Comparison of ENCODE assay signal across 15 mouse cellular contexts in the genomic region with DNA sequence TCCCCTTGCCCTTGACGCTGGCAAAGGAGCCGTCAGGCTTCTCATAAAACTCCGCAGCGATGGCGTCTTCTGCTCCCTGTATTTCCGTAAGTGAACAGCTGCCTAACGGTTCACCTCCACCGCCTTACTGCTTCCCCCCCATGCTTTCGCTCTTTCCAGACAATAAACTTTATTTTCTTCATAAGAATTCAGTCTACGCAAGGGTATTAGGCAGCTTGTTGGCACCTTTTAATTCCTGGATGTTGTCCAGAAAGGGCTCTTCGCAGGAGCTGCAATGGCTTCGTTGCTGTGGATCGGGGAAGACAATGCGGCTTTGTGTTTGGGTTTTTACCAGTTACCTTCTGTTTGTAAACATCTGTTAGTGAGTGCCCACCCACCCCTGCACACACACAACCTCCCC.
DNase-seq lines count a peak whose midpoint lies in the region; ATAC-seq lines count a peak whose summit lies in the region.
"Had no signal": no experiment of that assay in that cellular context is flagged by ENCODE, and none has a peak within 500 bp of the region (broad histone marks: within the 10 kb centered on the region; RNA-seq: fewer than 3 reads in every experiment).

No protein-coding gene starts in this region.

- H3K27me3 ChIP-seq in forebrain, embryonic 13.5 days, result 0 out of 2 replicates have a peak, but pooled peaks cover 5% of the 10 kb centered on the region
- no peaks in the 10 kb centered on the region for H3K27me3 ChIP-seq in forebrain, embryonic 10.5 days (ENCODE audit: poor library complexity, severe bottlenecking)
- H3K27me3 ChIP-seq in limb, embryonic 10.5 days (ENCODE audit: low read depth, poor library complexity, severe bottlenecking), result peaks cover 5% of the 10 kb centered on the region; the same call in 1 of the 2 replicates
- H3K27me3 ChIP-seq: intestine, embryonic 15.5 days; midbrain, embryonic 15.5 days had no signal

- H3K9ac ChIP-seq in forebrain, embryonic 13.5 days, result no peak overlapping the region
- H3K9ac ChIP-seq: intestine, embryonic 15.5 days; liver, embryonic 14.5 days; midbrain, embryonic 15.5 days had no signal

- WGBS in forebrain, embryonic 13.5 days, result 48% methylated on average over 14 of the region's 14 CpGs
- WGBS in forebrain, embryonic 10.5 days, result 89% methylated on average over 14 of the region's 14 CpGs
- 89% methylated on average over 14 of the region's 14 CpGs for WGBS in limb, embryonic 10.5 days

- H3K4me1 ChIP-seq in forebrain, embryonic 13.5 days, result peaks cover 16% of the 10 kb centered on the region
- H3K4me1 ChIP-seq in forebrain, embryonic 10.5 days, result peaks cover 7% of the 10 kb centered on the region; the same call in 1 of the 2 replicates
- peaks cover 28% of the 10 kb centered on the region for H3K4me1 ChIP-seq in limb, embryonic 10.5 days
- H3K4me1 ChIP-seq: intestine, embryonic 15.5 days had no signal

- H3K4me3 ChIP-seq in forebrain, embryonic 13.5 days, result no peak overlapping the region
- H3K4me3 ChIP-seq in forebrain, embryonic 10.5 days, result no peak overlapping the region
- H3K4me3 ChIP-seq in limb, embryonic 10.5 days, result no peak overlapping the region
- H3K4me3 ChIP-seq: intestine, embryonic 15.5 days; midbrain, embryonic 15.5 days had no signal

- H3K36me3 ChIP-seq in forebrain, embryonic 13.5 days (ENCODE audit: poor library complexity, severe bottlenecking), result no peaks in the 10 kb centered on the region
- no peaks in the 10 kb centered on the region for H3K36me3 ChIP-seq in forebrain, embryonic 10.5 days (replicated peaks)
- no peaks in the 10 kb centered on the region for H3K36me3 ChIP-seq in limb, embryonic 10.5 days
- H3K36me3 ChIP-seq: intestine, embryonic 15.5 days; midbrain, embryonic 15.5 days had no signal

- no peak overlapping the region for H3K27ac ChIP-seq in forebrain, embryonic 13.5 days
- no peak overlapping the region for H3K27ac ChIP-seq in forebrain, embryonic 10.5 days
- H3K27ac ChIP-seq in limb, embryonic 10.5 days, result 0 out of 2 replicates have a peak overlapping the region, but pooled peaks have one; percentile 61
- H3K27ac ChIP-seq: intestine, embryonic 15.5 days; liver, embryonic 14.5 days; midbrain, embryonic 15.5 days had no signal

- intact Hi-C loops in gastrocnemius, postnatal 14 days (cut with DNase I; ENCODE audit: low total_unique reads), result no loop called here

- ATAC-seq in forebrain, embryonic 13.5 days, result no peak
- ATAC-seq: intestine, embryonic 15.5 days; midbrain, embryonic 15.5 days had no signal

- peak overlapping the region; percentile 39 for H3K4me2 ChIP-seq in forebrain, embryonic 13.5 days
- H3K4me2 ChIP-seq: intestine, embryonic 15.5 days; midbrain, embryonic 15.5 days had no signal

- DNase-seq in forebrain, embryonic 10.5 days (ENCODE audit: extremely low spot score, low spot score), result no peak
- DNase-seq in layer of hippocampus, postnatal 10 days (ENCODE audit: low spot score in 2 of 2), result peak; percentile 7 to 12
- DNase-seq in layer of hippocampus, adult 11-12 months (ENCODE audit: low spot score), result no peak
- DNase-seq in cerebellum, adult 8-10 months, result peak; percentile 40
- DNase-seq in limb, embryonic 10.5 days (ENCODE audit: low spot score), result no peak
- DNase-seq in liver, result no peak
- no peak for DNase-seq in gastrocnemius, postnatal 14 days
- DNase-seq: adrenal gland, adult 2 months; kidney, postnatal 4 days; lung, postnatal 4 days; right cerebral cortex, postnatal 14 days had no signal

- H3K9me3 ChIP-seq in forebrain, embryonic 13.5 days (replicated peaks), result no peaks in the 10 kb centered on the region
- no peaks in the 10 kb centered on the region for H3K9me3 ChIP-seq in forebrain, embryonic 10.5 days
- H3K9me3 ChIP-seq in limb, embryonic 10.5 days (replicated peaks), result no peaks in the 10 kb centered on the region
- H3K9me3 ChIP-seq: intestine, embryonic 15.5 days; midbrain, embryonic 15.5 days had no signal

Comparison
In these comparisons a context has a peak if more than half of its experiments do, and no peak if none do; other contexts are left out.
1. DNase-seq: peak in layer of hippocampus, postnatal 10 days (2 of 2) and cerebellum, adult 8-10 months (single experiment); none in forebrain, embryonic 10.5 days (single experiment), layer of hippocampus, adult 11-12 months (single experiment), limb, embryonic 10.5 days (single experiment), liver (single experiment) and gastrocnemius, postnatal 14 days (single experiment).